Mouse (Mus musculus) brain, embryonic 14.5 days (tissue): ENCODE measurements around the gene Hrh1. TPM values are rescaled to one million over a fixed set of nuclear protein-coding genes. Genes with fewer than 3 reads are reported as not detected.

ENCODE experiments used
- DNase-seq: peaks from one replicate; pipeline ENCODE4 v3.0.0-alpha.2; 2011; ENCODE audit warnings: low read depth
- CTCF ChIP-seq: fragments of 200-500 bp; IDR thresholded peaks from 2 replicates; pipeline ENCODE4 v1.5.1; 2012; ENCODE audit warnings: inconsistent platforms, mild to moderate bottlenecking, moderate library complexity, borderline replicate concordance; ENCODE audit not compliant: insufficient read depth, insufficient read length; ENCODE audit errors: extremely low read depth
- POLR2A ChIP-seq: fragments of 200-500 bp; IDR thresholded peaks from 2 replicates; pipeline ENCODE4 v1.6.1; 2012; ENCODE audit warnings: mild to moderate bottlenecking, inconsistent platforms, borderline replicate concordance; ENCODE audit not compliant: poor library complexity, insufficient read depth, insufficient read length, severe bottlenecking; ENCODE audit errors: extremely low read depth
- polyA plus RNA-seq: library from polyadenylated mRNA; depleted of rRNA; stranded (reverse); fragments of >200 nt; gene quantifications from 2 replicates; pipeline ENCODE4 v1.2.3, GENCODE M21; 2012

Gene Hrh1
- polyA plus RNA-seq, 1 experiment: 0.42 TPM

DNA sequence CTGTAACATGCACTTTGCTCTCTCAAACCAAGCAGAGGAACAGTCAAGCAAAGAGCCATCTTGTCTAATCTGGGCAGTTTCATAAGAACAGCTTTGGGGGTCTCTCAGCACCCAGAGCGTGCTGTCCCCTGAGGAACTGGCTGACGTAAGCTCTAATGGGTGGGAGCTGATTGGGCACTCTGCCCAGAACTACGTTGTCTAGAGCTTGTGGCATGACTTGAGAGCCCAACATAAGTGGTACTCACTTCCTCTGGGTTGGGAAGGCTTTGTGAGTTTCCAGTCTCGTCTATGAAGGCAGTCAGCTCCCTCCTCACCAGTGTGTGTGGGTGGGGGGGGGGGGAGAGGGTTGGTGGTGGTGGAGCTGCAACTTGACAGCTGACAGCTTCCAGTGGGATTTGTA, 2.8 kb upstream of the Hrh1 start:
- TF ChIP-seq POLR2A (no peak), CTCF (no peak)
- peak; percentile 65 for DNase-seq

DNA sequence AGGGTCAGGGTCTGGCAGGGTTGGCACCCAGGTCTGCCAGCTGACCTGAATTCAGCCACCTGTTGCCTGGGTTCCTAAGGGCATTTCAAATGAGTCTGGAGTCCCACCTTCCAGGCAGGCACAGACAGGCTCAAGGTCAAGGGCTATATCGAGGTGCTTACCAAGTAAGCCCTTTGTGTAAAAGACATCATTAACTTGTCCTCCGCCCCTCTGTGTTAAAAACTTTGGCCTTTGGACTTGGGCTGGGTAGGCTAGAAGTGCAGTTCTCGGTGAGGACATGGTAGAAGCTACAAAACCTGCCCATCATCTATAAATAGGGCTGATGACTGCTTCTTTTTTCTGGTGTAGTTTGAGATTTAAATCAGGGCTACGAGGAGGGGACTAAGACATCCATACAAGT, 1.1 kb upstream of the Hrh1 start:
- TF ChIP-seq POLR2A: no peak
- TF ChIP-seq CTCF: no peak
- no peak for DNase-seq

- DNase-seq: peak; percentile 28
- TF ChIP-seq CTCF (no peak), POLR2A (no peak)
These were observed 456 bp upstream of the Hrh1 start for GRCm38 (mm10) chr6:114397280-114397679.

DNA sequence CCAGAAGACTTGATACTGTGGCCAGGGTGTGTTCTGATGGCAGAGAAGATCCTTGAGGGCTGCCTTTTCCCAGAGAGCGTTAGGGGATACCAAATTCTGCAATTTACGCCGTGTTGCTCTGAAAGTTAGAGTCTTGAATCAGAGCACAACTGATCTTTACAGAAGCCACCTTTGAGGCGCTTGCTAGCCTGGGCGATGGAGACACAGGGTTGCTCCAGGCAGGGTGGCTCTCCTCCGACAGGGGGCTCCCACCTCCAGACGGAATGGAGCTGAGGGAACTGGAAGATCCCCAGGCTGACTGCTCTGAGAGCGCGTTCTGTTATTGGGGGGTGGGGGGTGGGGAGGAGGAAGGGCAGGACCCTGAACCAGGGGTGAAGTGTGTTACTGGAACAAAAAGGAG, 890 bp downstream of the Hrh1 start:
- DNase-seq: peak; percentile 50
- no peak for TF ChIP-seq POLR2A
- TF ChIP-seq CTCF: peak; percentile 48; the same call in 1 of the 2 replicates

DNA sequence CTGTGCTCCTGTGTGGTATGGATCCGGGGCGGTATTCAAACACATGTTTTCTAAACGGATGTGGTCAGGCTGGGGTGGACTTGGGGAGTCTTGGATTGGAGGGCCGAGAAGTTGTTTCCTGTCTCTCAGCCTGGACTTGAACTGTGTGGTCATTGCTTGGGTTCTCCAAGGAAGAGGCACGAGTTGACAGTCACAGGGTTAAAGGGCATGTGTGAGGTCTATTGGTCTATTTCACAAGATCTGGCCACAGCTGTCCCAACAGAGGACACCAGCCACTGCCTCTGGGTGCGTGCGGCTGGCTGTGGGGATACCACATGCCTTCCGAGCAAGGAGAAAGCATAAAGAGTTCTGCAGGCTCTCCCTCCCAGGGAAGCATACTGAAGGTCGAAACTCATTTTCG, 2.7 kb downstream of the Hrh1 start:
- no peak for DNase-seq
- no peak for TF ChIP-seq POLR2A
- TF ChIP-seq CTCF: no peak

GRCm38 (mm10) chr6:114400841-114401240, 3.1 kb downstream of the Hrh1 start:
- TF ChIP-seq CTCF: no peak
- TF ChIP-seq POLR2A: no peak
- peak; percentile 64 for DNase-seq

DNA sequence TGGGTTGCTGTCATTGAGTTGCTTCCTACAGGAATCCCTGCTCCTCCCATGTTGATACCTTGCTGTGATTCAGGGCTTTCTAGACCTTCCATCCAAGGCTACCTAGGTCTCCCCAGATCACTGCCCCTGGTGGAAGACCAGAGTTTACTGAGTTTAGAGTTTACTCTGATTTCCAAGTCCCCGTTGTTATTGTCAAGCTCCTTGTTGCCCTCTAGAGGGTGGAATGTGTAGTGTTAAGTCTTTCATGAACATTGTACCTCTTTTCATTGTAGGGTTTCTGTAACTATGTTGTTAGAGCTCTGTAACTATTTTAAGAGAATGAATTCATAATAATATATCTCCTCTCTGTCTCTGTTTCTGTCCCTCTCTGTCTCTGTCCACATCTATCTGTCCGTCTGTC, 4.4 kb downstream of the Hrh1 start:
- no peak for DNase-seq
- TF ChIP-seq CTCF (0 out of 2 replicates have a peak, but pooled peaks have one; percentile 2), POLR2A (no peak)

DNA sequence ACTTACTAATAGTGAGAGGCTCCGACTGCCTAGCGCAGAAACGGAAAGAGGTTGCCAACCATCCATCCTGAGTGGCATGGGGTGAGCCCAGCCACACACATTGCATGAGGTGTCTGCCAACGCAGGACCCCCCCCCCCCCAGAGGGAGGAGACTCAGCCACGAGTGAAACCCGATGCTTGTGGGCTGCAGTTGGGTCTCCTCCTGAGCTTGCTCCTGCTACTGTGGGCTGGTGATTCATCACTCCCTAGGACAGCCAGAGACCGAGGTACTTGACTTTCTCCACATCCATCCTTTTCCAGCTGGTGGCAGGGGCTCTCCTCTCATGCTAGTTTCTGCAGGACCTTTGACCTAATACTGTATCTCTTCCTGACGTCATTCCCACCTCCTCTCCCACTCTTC, 5.9 kb downstream of the Hrh1 start:
- no peak for DNase-seq
- TF ChIP-seq CTCF: no peak
- TF ChIP-seq POLR2A: no peak

GRCm38 (mm10) chr6:114404128-114404527, 6.4 kb downstream of the Hrh1 start:
- TF ChIP-seq CTCF (no peak), POLR2A (no peak)
- no peak for DNase-seq

GRCm38 (mm10) chr6:114404774-114405468, 7.2 kb downstream of the Hrh1 start:
- DNase-seq: no peak
- TF ChIP-seq POLR2A: no peak
- TF ChIP-seq CTCF: no peak

- no peak for DNase-seq
- TF ChIP-seq POLR2A (no peak), CTCF (peak; percentile 48; the same call in 1 of the 2 replicates)
These were observed 8.9 kb downstream of the Hrh1 start for GRCm38 (mm10) chr6:114406634-114407033.

DNA sequence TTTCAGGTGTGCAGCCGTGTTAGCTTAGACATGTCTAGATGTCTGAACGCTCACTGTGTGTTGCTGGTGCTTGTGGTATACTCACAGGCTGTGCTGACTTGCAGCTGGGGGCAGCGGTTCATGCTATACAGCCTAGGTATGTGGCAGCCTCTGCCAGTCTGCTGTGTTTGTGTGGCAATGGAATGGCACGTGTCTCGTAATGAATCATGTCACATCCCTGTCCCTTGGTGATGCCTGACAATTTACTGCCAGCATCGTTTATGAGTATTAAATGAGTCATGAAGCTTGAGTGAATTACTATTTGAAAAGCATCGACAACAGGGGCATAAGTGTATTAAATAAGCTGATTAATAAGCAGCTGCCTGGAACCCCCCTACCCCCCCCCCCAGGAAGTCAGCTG, 9.3 kb downstream of the Hrh1 start:
- no peak for DNase-seq
- TF ChIP-seq POLR2A (no peak), CTCF (no peak)
